Mouse (Mus musculus): ENCODE results near the gene Gclm.
"Not testable (repeated sequence)": the region's sequence is repeated elsewhere in the genome, so short reads cannot be mapped to it uniquely, and the experiment has no call there.

Gene Gclm

DNA sequence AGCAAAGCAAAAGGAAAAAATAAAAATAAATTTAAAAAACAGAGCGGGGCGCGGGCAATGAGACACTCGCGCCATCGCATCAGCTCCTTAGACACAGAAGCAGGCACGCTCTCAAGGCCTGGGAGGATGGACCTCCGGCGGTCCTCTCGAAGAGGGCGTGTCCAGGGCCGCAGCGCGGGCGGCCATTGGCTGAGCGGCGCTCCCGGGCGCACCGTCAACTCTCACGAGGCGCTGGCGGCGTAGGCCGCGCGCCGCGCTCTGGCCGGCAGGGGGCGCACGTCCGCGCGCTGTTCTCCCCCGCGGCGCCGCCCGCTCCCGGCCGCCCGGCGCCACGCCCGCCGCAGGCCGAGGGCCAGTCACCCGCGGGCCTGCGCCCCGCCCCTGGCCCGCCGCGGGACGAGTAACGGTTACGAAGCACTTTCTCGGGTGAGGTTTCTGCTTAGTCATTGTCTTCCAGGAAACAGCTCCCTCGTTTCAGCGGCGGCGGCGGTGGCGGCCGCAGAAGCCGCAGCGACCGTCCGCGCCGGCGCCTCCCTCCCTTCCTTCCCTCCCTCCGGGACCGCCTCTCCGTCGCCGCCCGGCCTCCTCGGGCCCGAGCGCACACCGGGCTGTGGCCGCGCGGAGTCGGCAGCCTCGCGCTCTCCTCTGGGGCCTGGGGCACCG lies at the start of gene Gclm:
Gene Gclm (plus strand): TSS at position 343 of the 663 bp plus-strand sequence.
- DNase-seq = peak; percentile 97

DNA sequence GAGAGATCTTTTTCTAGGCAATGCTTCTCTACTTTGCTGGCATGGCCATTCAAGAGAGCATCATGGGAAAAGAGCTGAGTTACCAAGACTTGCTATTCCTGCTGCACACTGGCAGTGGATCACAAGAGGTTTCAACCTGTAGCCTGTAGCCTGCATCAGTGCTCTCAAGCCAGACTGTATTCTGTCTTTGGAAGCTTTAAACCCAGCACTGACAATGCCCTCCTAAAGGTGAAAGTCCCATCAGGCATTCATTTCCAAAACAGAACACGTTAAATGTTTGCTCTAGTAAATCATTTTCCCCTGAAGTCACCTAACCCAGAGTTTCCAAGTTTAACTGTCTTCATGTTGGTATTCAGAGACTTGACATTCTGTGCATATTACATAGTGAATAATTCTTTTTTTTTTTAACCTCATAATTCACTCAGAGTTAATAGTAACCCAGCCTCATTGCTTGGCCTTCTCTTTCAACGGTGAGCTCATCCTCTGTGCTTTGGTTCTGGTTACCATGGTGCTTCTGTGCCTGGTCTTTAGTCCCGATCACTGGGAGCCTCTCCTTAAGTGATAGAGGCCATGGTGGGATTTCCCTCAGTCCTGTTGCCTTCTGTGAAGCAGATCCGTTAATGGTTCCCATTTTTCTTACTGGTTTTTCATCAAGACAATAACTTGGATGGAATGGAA lies 48.6 kb upstream of the Gclm start:
- no peak for DNase-seq

DNA sequence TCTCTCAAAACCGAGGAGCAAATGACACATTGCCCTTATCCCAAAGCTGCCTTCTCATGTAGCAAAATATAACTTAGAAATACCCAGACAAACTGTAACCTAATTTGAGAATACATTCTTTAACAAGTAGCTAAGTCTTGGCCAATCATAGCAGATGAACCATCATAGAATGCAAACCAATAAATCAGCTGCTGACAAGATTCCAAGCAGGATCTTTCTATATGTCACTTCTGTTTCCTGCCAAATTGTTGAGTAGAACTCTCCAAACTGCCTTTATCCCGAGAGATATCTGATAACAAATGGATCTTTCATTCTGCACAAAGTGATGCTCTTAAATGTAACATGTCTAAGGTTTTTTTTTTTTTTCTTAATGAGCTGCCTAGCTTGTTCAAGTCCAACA lies 46.8 kb upstream of the Gclm start:
- DNase-seq = no peak

GRCm38 (mm10) chr3:122198966-122199381 lies 46.4 kb upstream of the Gclm start:
- DNase-seq = no peak

GRCm38 (mm10) chr3:122199600-122199999 lies 45.8 kb upstream of the Gclm start:
- DNase-seq = no peak

GRCm38 (mm10) chr3:122200017-122200416 lies 45.3 kb upstream of the Gclm start:
- DNase-seq = no peak

DNA sequence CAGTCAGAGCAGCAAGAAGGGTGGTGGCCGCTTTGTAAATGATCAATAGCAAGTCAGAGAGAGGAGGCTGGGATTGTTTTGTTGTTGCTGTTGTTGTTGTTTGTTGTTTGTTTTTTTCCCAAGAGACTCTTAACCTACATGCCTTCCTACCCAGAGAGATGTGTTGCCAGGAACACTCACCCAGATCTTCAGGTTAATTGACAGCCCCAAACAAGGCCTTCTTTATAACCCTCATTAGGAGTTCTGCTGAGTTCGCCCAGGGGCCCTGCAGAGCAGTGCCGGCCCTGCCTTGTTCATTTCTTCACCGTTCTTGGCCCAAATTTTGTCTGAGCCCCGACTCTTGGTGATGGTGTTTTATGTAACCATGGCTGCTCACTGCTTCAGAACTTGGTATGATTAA lies 44.9 kb upstream of the Gclm start:
- no peak for DNase-seq

GRCm38 (mm10) chr3:122202307-122202732 lies 43.0 kb upstream of the Gclm start:
- DNase-seq = peak; percentile 32

- DNase-seq = no peak
Measured at GRCm38 (mm10) chr3:122203675-122204329, 41.6 kb upstream of the Gclm start.

- DNase-seq = no peak
Measured at GRCm38 (mm10) chr3:122205753-122206152, 39.6 kb upstream of the Gclm start.

DNA sequence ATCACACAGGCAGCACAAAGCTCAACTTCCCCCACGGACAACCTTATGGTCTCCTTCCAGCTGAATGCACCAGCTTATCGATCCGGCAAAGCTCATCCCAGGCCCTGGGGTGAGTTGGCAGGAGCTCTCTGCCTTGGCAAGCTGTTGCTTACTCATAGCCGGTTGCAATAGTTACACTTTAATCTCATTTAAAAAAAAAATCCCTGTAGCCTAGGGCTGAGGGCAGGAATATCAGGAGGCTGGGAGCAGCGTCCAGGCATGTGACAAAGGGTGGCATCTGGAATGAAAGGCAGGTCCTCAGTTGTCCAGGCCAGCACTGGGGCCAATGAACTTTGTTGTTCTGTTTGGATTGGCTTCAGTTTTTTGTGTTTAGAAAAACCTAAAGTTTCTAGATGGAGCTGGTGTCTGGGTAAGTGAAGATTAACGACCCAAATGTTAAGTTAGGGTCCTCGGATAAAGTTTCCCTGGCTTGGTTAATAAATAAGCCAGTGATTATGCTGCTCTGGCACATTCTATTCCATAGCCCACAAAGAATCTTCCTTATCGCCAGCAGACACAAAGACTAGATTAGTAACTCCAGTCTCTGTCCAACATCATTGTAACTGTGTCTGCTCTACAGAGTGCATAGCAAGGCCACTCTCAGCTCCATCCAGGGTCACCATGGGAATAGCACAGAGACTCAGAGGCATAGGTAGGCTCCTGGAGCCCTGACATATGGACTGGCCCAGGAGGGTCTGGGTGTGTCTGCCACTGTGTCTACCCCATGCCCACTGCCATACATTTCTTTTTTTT lies 38.9 kb upstream of the Gclm start:
- DNase-seq = no peak

DNA sequence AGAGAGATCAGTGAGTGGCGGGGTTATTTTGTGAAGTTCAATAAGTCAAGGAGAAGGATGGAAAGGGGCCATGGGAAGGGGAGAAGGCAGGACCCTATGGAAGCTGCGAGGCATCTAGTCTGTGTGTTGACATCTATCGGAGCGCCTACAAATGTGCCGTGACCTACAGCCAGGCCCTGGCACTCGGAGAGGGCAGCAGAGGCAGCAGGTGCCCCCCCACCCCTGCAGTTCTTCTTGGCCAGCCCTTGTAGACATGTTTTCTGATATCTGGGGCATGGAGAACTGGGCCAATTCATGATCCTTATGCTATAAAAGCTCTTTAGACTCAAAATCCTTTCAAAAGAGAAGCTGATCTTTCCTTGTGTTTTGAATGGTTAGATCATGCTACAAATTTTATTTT lies 37.6 kb upstream of the Gclm start:
- DNase-seq = no peak

- DNase-seq = no peak
Measured at GRCm38 (mm10) chr3:122208296-122209225, 36.8 kb upstream of the Gclm start.

DNA sequence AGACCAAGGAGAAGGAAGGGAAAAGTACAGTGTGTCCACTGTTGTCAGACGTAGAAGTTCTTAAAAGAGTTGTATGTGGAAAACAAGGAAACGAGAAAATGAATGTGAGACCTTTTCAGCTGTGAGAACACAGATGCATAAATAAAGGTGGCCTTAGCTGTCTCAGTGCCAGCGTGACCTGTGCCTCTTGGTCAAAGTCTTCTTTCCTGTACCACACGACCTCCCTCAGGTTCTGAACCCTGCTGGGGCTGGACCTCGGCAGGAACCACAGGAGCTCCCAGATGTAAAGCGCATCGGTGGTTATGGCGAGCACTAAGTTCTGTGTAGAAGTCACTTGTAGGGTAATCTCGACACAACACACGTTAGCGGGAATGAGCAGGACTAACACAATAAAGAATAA lies 35.8 kb upstream of the Gclm start:
- DNase-seq = no peak

- peak; percentile 32 for DNase-seq
Measured at GRCm38 (mm10) chr3:122210434-122210833, 34.9 kb upstream of the Gclm start.

DNA sequence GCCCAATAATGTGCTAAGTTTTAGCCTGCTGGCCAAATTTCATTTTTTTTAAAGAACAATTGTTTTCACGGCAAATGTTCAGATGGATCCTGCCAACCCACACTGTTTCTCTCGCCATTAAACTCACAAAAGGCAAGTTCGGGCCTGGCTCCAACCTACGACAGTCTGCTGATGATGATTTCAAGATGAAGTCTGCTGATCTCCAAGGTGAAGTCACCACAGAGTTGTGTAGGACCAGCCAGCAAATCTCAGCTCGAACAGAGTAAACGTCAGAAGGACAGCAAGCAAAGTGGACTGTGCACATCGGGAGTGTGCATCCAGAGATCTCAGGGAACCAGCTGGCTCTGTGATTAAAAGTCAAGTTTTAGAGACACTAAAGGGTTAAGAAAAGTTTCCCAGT lies 34.5 kb upstream of the Gclm start:
- no peak for DNase-seq

DNA sequence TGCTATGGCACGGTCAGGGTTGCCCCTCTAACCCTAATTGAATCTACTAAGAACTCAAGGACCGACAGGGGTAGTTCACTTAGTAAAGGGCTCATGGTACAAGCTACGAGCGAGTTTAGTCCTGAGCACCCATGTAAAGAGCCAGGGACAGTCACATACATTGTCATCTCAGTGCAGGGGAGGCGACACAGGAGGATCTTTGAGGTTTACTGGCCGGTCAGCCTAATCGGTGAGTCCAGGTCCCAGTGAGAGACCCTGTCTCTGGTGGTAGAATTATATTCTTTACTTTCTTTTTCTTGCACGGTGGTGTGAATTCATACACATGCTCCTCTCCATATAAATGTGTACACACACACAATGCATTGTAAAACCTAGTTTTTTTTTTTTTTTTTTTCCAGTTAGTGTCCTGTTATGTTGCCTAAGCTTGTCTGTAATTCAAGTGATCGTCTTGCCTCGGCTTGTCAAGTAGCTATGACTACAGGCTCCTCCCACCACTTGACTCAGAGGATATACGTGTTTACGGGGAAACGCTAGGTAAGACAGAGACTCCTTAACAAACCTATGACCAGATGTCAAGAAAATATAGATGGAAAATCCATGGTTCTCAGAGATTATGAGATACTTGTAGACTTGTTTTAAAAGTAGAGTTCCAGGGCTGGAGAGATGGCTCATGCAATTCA lies 33.8 kb upstream of the Gclm start:
- DNase-seq = no peak

DNA sequence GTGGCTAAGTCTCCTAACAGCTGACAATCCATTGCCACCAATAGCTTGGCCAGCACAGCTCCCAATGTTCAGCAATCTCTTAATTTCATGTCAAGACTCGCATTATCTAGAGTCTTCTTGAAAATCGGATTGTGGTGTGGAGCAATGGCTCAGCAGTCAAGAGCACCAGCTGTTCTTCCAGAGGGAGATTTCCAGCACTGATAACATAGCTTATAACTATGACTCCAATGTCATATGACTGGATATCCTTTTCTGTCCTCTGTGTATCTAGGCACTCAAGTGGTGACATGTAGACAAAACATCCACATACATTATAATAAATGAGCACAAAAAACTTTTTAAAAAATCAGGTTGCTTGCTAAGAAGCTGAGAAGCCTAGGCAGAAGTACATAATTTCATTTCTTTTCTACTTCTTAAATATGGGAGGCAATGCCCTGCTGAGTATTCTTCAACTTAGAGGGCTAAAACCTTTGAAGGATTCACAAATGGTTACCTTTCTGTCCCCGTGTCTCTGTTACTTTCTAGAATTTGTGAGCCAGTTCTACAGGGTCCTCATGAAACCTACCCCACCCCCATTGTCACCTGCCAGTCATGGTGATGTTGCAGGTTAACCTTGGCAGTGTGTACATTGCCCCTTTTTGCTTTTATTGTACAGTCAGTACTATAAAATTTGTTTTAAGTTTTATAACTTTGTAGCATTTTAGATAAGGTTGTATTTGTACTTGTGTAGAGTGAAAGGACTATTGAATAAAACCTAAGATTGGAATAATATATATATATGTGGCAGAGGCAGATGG lies 23.9 kb upstream of the Gclm start:
- DNase-seq = no peak

DNA sequence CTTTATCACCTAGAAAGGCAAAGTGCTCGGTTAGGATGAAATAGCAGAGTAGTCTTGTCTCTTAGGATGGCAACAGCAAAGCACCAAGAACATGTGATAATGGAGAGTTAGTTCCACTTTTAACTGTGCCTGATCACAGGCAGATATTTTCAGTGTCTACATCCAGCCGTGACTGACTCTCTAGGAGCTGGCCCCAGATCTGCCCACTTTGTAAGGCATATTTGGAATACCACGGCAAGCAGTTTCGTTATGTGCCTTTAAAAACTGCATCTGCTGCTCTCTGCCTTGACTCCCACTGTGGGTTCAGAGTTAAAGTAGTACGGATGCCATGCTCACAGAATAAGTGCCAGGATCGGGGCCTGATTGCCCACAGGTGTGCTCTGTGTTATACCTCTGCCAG lies 18.4 kb upstream of the Gclm start:
- DNase-seq = not testable (repeated sequence)

DNA sequence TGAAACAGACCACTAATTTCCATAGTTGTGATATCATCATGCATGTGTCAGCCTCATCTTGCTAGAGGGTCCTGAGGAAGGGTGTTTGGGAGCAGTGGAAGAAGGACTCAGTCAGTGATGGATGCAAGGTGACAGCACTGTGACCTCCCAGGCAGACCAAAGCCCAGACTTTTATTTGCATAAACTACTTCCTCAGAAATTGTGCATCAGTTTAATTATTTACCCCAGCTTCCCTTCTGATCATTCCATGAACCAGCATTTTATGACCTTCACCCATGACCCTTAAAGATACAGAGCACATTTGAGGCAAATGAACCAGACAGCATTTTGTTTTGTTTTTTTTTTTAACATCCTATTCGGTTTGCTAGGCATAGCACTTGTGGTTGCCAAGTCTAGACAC lies 9.6 kb upstream of the Gclm start:
- no peak for DNase-seq

DNA sequence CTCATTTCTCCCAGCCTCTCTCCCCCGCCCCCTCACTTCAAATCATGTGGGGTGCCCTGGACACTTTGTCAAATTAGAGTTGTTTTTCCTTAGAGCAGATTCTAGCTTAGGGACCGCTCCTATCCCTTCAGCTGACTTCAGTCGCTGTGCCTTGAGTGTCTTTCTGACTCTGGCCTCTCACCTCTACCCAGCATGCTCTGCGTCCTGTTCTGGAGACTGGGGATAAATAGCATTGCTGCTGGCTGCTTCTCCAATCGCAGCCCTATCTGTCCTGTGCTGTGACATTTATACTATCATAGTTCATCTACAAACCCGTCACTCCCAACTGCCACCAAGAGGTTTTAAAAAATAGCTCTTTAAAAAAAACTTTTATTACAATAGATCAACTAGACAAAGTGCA lies 2.5 kb upstream of the Gclm start:
- peak; percentile 21 for DNase-seq

Measured in embryo, embryonic 11 days (tissue).